Mouse (Mus musculus) adrenal gland, adult (tissue): ENCODE measurements around the gene Scn3b.
A peak's percentile ranks its signal among the peaks of the same experiment; 100 is the strongest.

Experiments
- DNase-seq, 2 experiments: peaks; one replicate each; pipeline ENCODE4 v3.0.0; 2022 to 2023; ENCODE audit warnings: low spot score in 1 of 2; ENCODE audit not compliant: inconsistent age in 2 of 2

Scn3b gene

DNA sequence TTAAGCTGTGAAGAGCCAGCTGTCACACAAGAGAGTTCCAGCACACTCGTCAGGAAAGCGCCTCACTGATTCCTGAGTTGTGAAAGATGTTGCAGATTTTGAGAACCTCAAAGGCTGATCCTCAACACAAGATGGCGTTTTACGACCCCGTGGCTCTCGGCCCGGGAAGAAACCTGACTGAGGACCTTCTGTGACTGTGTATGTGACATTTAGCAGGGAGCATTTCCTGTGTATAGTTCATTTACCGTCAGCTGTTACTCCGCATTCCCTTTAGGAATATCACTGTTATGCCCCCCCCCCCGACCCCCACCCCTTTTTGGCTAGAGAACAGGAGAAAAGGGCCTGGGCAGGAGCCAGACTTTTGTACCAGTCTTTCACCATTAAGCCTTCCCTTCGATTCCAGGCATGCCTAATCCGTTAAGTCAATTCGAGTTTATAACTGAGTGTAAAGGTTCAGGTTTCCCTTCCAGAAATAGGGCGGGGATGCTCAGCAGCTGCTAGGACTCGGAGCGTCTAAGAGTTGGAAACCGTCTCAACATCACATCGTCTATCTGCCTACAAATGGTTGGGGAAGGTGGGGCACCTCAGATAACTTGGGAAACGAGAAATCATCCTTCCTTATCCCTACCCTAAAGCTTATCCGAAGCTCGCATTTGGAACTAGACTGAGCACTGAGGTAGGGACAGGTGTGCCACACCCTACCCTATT is 823 bp upstream of the Scn3b start:
- DNase-seq = no peak

GRCm38 (mm10) chr9:40268748-40269102 is 292 bp upstream of the Scn3b start:
- no peak for DNase-seq

GRCm38 (mm10) chr9:40269880-40270279 is 863 bp downstream of the Scn3b start:
- DNase-seq = no peak

- DNase-seq = no peak
These were observed 2.1 kb downstream of the Scn3b start for GRCm38 (mm10) chr9:40271075-40271474.

DNA sequence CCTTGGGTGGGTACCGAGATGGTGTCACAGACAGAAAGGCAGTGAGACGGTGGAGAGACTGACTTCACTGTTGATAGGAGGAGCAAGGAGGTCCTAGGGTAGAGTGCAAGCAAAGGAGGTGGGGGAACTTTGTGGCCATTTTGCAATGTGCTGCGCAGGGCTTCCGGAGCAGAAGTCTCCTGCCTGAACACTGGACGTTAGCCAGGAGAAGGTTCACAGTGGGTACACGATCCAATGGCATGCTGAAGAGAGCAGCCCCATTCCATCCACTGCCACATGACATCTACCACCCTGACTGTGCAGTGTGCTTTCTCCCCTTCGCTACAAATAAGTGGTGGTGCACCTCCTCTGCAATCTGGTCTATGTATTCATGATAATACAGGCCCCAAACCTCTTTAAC is 3.8 kb downstream of the Scn3b start:
- peak in 1 of 2 experiments; percentile 15 for DNase-seq

DNA sequence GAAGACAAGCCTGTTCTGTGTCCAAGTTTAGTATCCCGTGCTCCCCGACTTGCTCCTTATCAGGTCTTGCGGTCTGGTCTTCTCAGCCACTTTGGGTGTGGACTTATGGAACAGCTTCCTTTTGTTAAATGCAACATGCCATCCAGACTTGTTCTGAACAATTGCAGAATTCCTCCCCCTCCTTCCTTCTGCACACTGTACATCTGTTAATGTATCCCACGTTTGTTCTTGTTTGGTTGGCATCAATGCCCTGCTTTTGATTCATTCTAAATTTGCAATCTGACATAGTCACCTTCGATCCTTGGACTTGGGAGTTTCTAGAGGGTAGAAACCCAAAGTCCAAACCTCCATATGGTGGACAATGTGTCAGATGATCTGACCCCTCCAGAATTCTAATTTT is 6.9 kb downstream of the Scn3b start:
- DNase-seq = peak in 1 of 2 experiments; percentile 22

DNA sequence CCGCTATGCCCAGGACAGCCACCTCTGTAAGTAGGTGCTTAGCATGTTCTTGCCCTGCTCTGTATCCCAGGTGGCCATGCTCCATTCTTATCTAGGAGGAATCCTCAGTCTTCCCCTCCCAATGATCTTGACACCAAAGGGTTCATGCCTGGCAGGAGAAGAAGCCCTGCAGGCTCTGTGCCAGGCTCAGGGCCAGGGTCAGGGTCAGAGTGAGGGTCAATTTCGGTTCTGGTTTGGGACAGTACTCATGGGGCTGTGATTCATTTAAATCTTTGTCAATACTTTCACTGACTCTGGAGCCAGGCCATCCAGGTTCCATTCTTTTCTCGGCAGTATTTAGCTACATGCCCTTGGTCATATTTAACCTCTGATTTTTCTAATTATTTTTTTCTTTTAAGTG is 8.7 kb downstream of the Scn3b start:
- DNase-seq = peak; percentile 35 to 85

GRCm38 (mm10) chr9:40279438-40279837 is 10.4 kb downstream of the Scn3b start:
- no peak for DNase-seq

GRCm38 (mm10) chr9:40282968-40283367 is 14.0 kb downstream of the Scn3b start:
- DNase-seq = peak in 1 of 2 experiments; percentile 22

DNA sequence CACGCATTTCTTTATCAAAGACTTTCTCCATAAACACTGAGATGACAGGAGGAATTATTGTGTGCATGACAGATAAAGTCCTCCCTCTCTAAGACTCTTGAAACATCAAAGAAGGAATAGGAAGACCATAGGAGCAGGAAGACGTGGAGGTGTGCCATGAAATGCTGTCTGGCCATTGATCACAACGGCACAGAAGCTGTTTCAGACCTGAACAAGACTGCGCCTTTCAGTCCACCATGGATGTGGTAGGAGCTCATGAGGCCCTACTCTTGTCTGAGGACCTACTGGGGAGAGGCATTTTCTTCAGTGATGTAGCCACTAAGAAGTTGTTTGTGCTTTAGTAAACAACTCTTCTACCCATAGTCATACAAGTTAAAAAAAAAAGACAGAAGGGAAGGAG is 23.5 kb downstream of the Scn3b start:
- DNase-seq = no peak

- DNase-seq = peak in 1 of 2 experiments; percentile 58
These were observed 24.3 kb downstream of the Scn3b start for GRCm38 (mm10) chr9:40293286-40293685.

DNA sequence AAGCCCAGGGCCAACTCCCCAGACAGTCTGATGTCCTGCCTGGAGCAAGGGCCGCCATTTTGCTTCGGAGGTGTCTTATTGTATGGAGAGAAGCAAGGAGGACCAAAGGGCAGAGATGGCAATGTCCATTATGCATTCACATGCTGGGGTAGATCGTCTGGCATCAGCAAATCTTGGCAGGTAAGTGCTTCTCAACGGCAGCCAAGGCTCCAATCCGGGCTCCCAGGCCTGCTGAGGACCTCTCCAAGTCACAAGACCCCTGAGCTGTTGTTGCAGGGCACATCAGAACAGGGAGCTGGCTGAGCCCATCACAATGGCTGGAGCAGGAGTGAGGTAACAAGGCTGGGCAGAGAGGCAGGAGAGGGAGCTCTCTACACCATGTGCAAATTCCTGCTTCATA is 24.7 kb downstream of the Scn3b start:
- peak in 1 of 2 experiments; percentile 65 for DNase-seq

DNA sequence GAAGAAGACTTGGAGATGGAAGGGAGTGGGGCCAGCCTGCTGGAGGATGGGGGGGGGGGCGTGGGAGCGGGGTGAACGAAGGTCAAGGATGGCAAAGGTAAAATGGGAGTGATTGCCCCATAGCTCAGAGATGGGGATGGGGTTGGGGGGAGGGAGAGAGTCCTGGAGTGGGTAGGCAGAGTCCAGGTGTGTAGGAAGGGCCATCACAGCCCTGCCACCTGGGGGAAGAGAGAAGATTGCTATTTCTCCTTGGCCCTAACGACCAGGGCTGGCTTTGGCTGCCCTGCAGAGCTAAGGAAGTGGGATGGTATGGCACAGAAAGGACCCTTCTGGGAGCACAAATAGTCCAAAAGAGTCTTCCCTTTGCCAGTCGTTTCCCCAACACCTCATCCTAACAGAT is 25.2 kb downstream of the Scn3b start:
- DNase-seq = no peak

DNA sequence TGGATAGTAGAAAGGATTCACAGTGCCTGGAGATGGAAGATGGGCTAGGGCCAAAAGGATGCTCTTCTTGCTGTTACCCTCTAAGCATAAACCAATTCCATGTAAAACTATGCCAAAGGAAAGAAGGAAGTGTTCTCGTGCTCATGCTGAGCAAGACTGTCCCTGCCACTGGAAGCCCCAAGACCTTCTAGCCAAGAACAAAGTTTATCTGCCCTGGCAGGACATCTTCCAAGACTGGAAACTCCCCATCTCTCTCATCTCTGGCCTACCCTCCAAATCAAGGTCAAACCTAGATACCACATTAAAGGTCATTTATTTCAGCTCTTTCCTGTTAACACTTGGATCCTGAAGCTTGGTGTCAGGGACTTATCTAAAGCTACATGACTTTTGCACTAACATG is 25.8 kb downstream of the Scn3b start:
- DNase-seq = peak; percentile 63 to 85

DNA sequence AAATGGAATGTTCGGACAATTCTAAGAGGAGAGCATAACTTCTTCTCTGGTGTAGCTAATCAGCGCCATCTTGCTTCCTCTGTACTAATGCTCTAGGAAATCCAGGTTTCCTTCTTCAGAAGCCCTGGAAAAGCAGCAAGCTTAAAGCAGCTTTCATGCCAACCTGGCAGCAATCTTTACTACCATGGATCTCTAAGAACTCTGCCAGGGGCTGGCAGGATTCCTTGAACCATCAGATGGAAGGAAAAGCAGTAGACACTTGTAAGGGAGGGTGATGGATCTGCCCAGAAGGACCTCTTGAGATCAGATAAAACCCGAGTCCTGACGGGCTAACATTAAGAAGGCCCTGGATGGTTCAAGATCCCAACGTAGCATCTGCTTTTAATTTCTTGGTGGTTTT is 27.2 kb downstream of the Scn3b start:
- DNase-seq = peak in 1 of 2 experiments; percentile 71

- peak; percentile 67 to 78 for DNase-seq
These were observed 29.0 kb downstream of the Scn3b start for GRCm38 (mm10) chr9:40297969-40298368.

GRCm38 (mm10) chr9:40299323-40299722 is 30.3 kb downstream of the Scn3b start:
- DNase-seq = peak in 1 of 2 experiments; percentile 56

- DNase-seq = peak in 1 of 2 experiments; percentile 59
These were observed 31.3 kb downstream of the Scn3b start for GRCm38 (mm10) chr9:40300018-40300989.

GRCm38 (mm10) chr9:40301475-40301874 is 32.5 kb downstream of the Scn3b start:
- DNase-seq = no peak

GRCm38 (mm10) chr9:40302375-40302774 is 33.4 kb downstream of the Scn3b start:
- DNase-seq = peak in 1 of 2 experiments; percentile 52

DNA sequence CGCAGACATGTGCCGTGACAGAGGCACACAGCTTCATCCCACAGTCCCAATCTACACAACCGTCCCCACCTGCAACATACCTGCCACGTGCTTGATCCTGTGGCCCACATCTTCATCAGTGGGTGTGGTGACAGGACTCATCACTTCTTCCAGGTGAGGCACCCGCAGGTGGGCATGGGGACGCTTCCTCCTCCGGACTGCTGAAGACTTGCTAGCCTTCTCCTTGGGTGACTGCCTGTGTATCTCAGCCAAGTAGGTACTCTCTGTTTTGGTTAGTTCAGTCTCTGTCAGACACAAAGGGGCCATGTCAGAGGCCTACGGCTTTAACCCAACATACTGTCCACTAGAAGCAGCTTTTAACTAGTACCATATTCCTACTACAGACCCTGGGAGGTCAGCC is 35.2 kb downstream of the Scn3b start:
- peak in 1 of 2 experiments; percentile 58 for DNase-seq

DNA sequence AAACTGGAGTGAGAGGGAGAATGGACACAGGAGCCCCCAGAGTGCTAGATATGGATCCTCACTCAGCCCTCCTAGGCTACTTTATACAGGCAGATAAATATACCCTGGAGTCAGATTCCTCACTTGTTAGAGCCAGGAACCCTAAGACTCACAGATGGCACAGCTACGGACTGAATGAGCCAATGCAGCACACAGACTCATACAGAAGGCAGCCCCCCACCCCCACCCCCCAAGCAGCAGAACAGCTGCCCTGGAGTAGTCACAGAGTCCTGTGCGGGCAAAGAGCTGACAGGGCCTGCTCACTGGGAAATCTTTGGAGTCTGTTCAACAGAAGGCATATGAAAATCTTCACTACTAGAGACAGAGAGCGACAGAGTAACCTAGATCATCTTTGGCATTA is 38.3 kb downstream of the Scn3b start:
- no peak for DNase-seq
